Mouse (Mus musculus) limb, embryonic 13.5 days (tissue): ENCODE measurements around the gene Clptm1. TPM values are rescaled to one million over a fixed set of nuclear protein-coding genes. Genes with fewer than 3 reads are reported as not detected.

Experiments used
- ATAC-seq: fragments of 200-750 bp; cut with Nextera tagmentation; 2 replicates; pipeline ENCODE4 v1.8.0; 2017; ENCODE audit warnings: low read depth, moderate number of reproducible peaks, moderate TSS enrichment; ENCODE audit not compliant: low FRiP score
- H3K27ac ChIP-seq: fragments of 300-500 bp; sonication (generic); 2 replicates; pipeline ENCODE4 v1.5.1; 2015; ENCODE audit warnings: inconsistent platforms, mild to moderate bottlenecking, moderate library complexity
- H3K27me3 ChIP-seq: fragments of 300-500 bp; sonication (generic); 2 replicates; pipeline ENCODE4 v1.6.1; 2015; ENCODE audit warnings: mild to moderate bottlenecking, inconsistent platforms
- H3K36me3 ChIP-seq: fragments of 300-500 bp; sonication (generic); 2 replicates; pipeline ENCODE4 v1.6.1; 2015; ENCODE audit warnings: inconsistent platforms, mild to moderate bottlenecking, moderate library complexity
- H3K4me1 ChIP-seq: fragments of 300-500 bp; sonication (generic); 2 replicates; pipeline ENCODE4 v1.6.1; 2015; ENCODE audit warnings: inconsistent platforms
- H3K4me2 ChIP-seq: fragments of 300-500 bp; sonication (generic); replicated peaks from 2 replicates; pipeline ENCODE4 v1.6.1; 2015; ENCODE audit warnings: inconsistent platforms, mild to moderate bottlenecking, moderate library complexity
- H3K4me3 ChIP-seq: fragments of 300-500 bp; sonication (generic); 2 replicates; pipeline ENCODE4 v1.5.1; 2015; ENCODE audit warnings: moderate library complexity, mild to moderate bottlenecking, inconsistent platforms
- H3K9ac ChIP-seq: fragments of 300-500 bp; sonication (generic); 2 replicates; pipeline ENCODE4 v1.6.1; 2015; ENCODE audit warnings: mild to moderate bottlenecking, inconsistent platforms
- H3K9me3 ChIP-seq: fragments of 300-500 bp; sonication (generic); 2 replicates; pipeline ENCODE4 v1.6.1; 2016; ENCODE audit warnings: inconsistent platforms
- whole genome bisulfite sequencing: fragments of 180-500 bp; shearing (Covaris S2); methylation state at CpG from one replicate; pipeline ENCODE4 v1.1.7; 2015; 5-methylcytosine and 5-hydroxymethylcytosine counted together
- polyA plus RNA-seq: library from polyadenylated mRNA; unstranded; fragments of >200 nt; fragmentation: Nextera tagmentation; extraction: Ambion mirVana; gene quantifications from 2 replicates; pipeline ENCODE4 v1.2.1, GENCODE M21; 2015

The Clptm1 gene
- polyA plus RNA-seq, 1 experiment from 2014 or later, result 75.9 TPM

GRCm38 (mm10) chr7:19589917-19590316 lies 74.9 kb downstream of the Clptm1 start:
- no peaks in the 10 kb centered on the region for H3K27me3 ChIP-seq
- peak; percentile 17; the same call in 1 of the 2 replicates for ATAC-seq
- WGBS, result 58% methylated on average over 3 of the region's 3 CpGs

DNA sequence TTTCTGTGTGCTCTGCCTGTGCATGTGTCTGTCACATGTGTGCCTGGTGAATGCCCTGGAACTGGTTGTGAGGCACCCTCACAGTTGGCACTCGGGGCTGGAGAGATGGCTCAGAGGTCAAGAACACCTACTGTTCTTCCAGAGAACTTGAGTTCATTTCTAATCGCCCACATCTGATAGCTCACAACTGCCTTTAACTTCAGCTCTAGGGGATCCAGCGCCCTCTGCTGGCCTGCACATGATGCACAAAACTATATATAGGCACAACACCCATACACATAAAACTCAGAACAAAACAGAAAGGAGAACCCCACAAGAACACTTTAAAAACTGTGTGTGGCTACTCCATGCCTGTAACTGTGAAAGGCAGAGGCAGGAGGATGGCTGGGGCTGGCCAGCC lies 75.6 kb downstream of the Clptm1 start:
- WGBS, result 58% methylated on average over 3 of the region's 3 CpGs
- peaks cover 100% of the 10 kb centered on the region for H3K36me3 ChIP-seq
- no peak for ATAC-seq

More at GRCm38 (mm10) chr7:19589917-19590316, 74.9 kb downstream of the Clptm1 start:
- H3K9ac ChIP-seq, result no peak overlapping the region
- no peak overlapping the region for H3K4me2 ChIP-seq
- no peak overlapping the region for H3K27ac ChIP-seq
- no peaks in the 10 kb centered on the region for H3K4me1 ChIP-seq
- H3K9me3 ChIP-seq, result no peaks in the 10 kb centered on the region
- H3K4me3 ChIP-seq, result no peak overlapping the region
- H3K36me3 ChIP-seq, result peaks cover 100% of the 10 kb centered on the region

GRCm38 (mm10) chr7:19586269-19586668 lies 78.6 kb downstream of the Clptm1 start:
- H3K36me3 ChIP-seq, result peaks cover 98% of the 10 kb centered on the region
- no peaks in the 10 kb centered on the region for H3K4me1 ChIP-seq
- H3K4me2 ChIP-seq, result no peak overlapping the region

More for the DNA sequence above, 75.6 kb downstream of the Clptm1 start:
- no peak overlapping the region for H3K4me2 ChIP-seq
- no peak overlapping the region for H3K9ac ChIP-seq
- H3K4me3 ChIP-seq, result no peak overlapping the region
- no peak overlapping the region for H3K27ac ChIP-seq
- no peaks in the 10 kb centered on the region for H3K4me1 ChIP-seq
- H3K9me3 ChIP-seq, result no peaks in the 10 kb centered on the region
- no peaks in the 10 kb centered on the region for H3K27me3 ChIP-seq

More at GRCm38 (mm10) chr7:19586269-19586668, 78.6 kb downstream of the Clptm1 start:
- H3K9me3 ChIP-seq, result no peaks in the 10 kb centered on the region
- no peak for ATAC-seq
- no peak overlapping the region for H3K4me3 ChIP-seq
- no peak overlapping the region for H3K27ac ChIP-seq
- no peak overlapping the region for H3K9ac ChIP-seq
- no peaks in the 10 kb centered on the region for H3K27me3 ChIP-seq
- 71% methylated on average over 46 of the region's 46 CpGs for WGBS

Other genes starting within 250 kb of the Clptm1 start
- 9.8 and 10.3 TPM in 2 replicates for gene Mark4, start 206.2 kb downstream of the Clptm1 start, polyA plus RNA-seq
- gene Exoc3l2, start 201.7 kb downstream of the Clptm1 start, polyA plus RNA-seq, result 1.1 and 1.3 TPM in 2 replicates
- 2.5 TPM in 2 replicates for gene Bloc1s3, start 156.7 kb downstream of the Clptm1 start, polyA plus RNA-seq
- 67.5 and 67.8 TPM in 2 replicates for gene Trappc6a, start 156.6 kb downstream of the Clptm1 start, polyA plus RNA-seq
- gene Nkpd1, start 147.2 kb downstream of the Clptm1 start, polyA plus RNA-seq, result 0.10 and 0.11 TPM in 2 replicates
- 22.4 and 26.2 TPM in 2 replicates for gene Ppp1r37, start 102.0 kb downstream of the Clptm1 start, polyA plus RNA-seq
- 0.36 and 0.73 TPM in 2 replicates for gene Zfp296, start 87.7 kb downstream of the Clptm1 start, polyA plus RNA-seq
- gene Gemin7, start 87.4 kb downstream of the Clptm1 start, polyA plus RNA-seq, result 167 and 179 TPM in 2 replicates
- 62.2 and 64.6 TPM in 2 replicates for gene Clasrp, start 60.5 kb downstream of the Clptm1 start, polyA plus RNA-seq
- 9.1 and 9.6 TPM in 2 replicates for gene Relb, start 35.6 kb downstream of the Clptm1 start, polyA plus RNA-seq
- 1.1 and 1.7 TPM in 2 replicates for gene Apoc2, start 12.9 kb upstream of the Clptm1 start, polyA plus RNA-seq
- 0.64 TPM in 1 of 2 replicates, not detected in the other for gene Gm44805, start 16.4 kb upstream of the Clptm1 start, polyA plus RNA-seq
- gene Apoc4, start 16.4 kb upstream of the Clptm1 start, polyA plus RNA-seq, result not detected in 2 replicates
- gene Apoc1, start 27.6 kb upstream of the Clptm1 start, polyA plus RNA-seq, result 8.9 and 10.3 TPM in 2 replicates
- gene Apoe, start 34.2 kb upstream of the Clptm1 start, polyA plus RNA-seq, result 236 and 241 TPM in 2 replicates
- 126 and 133 TPM in 2 replicates for gene Tomm40, start 50.4 kb upstream of the Clptm1 start, polyA plus RNA-seq
- gene Nectin2, start 85.5 kb upstream of the Clptm1 start, polyA plus RNA-seq, result 88.6 and 88.7 TPM in 2 replicates
- 69.0 and 72.7 TPM in 2 replicates for gene Bcam, start 106.0 kb upstream of the Clptm1 start, polyA plus RNA-seq
- gene Cblc, start 131.8 kb upstream of the Clptm1 start, polyA plus RNA-seq, result 4.2 and 4.9 TPM in 2 replicates
- 1.5 and 2.0 TPM in 2 replicates for gene Bcl3, start 157.7 kb upstream of the Clptm1 start, polyA plus RNA-seq
- not detected in 2 replicates for gene Gm19345, start 187.0 kb upstream of the Clptm1 start, polyA plus RNA-seq
- not detected in 2 replicates for gene Ceacam16, start 196.3 kb upstream of the Clptm1 start, polyA plus RNA-seq
- gene Ceacam19, start 222.9 kb upstream of the Clptm1 start, polyA plus RNA-seq, result 0.23 and 0.37 TPM in 2 replicates